Mouse (Mus musculus): ENCODE results near the gene Slc7a1.

Slc7a1 gene

GRCm38 (mm10) chr5:148369178-148369577 lies 30.5 kb downstream of the Slc7a1 start:
- no peak for DNase-seq (ENCODE audit: low spot score in 2 of 2)

GRCm38 (mm10) chr5:148367816-148368215 lies 31.9 kb downstream of the Slc7a1 start:
- DNase-seq (ENCODE audit: low spot score in 2 of 2) = no peak

GRCm38 (mm10) chr5:148366455-148366854 lies 33.2 kb downstream of the Slc7a1 start:
- no peak for DNase-seq (ENCODE audit: low spot score in 2 of 2)

- DNase-seq (ENCODE audit: low spot score in 2 of 2) = no peak
These were observed 36.1 kb downstream of the Slc7a1 start for GRCm38 (mm10) chr5:148363441-148364113.

- no peak for DNase-seq (ENCODE audit: low spot score in 2 of 2)
These were observed 37.4 kb downstream of the Slc7a1 start for GRCm38 (mm10) chr5:148362296-148362695.

- no peak for DNase-seq (ENCODE audit: low spot score in 2 of 2)
These were observed 38.0 kb downstream of the Slc7a1 start for GRCm38 (mm10) chr5:148361759-148362010.

GRCm38 (mm10) chr5:148360922-148361758 lies 38.6 kb downstream of the Slc7a1 start:
- DNase-seq (ENCODE audit: low spot score in 2 of 2) = peak; percentile 66 to 75

- DNase-seq (ENCODE audit: low spot score in 2 of 2) = no peak
These were observed 40.6 kb downstream of the Slc7a1 start for GRCm38 (mm10) chr5:148359131-148359530.

GRCm38 (mm10) chr5:148357168-148357567 lies 42.5 kb downstream of the Slc7a1 start:
- DNase-seq (ENCODE audit: low spot score in 2 of 2) = no peak

- no peak for DNase-seq (ENCODE audit: low spot score in 2 of 2)
These were observed 43.9 kb downstream of the Slc7a1 start for GRCm38 (mm10) chr5:148355822-148356221.

GRCm38 (mm10) chr5:148354536-148354935 lies 45.2 kb downstream of the Slc7a1 start:
- DNase-seq (ENCODE audit: low spot score in 2 of 2) = no peak

- no peak for DNase-seq (ENCODE audit: low spot score in 2 of 2)
These were observed 46.3 kb downstream of the Slc7a1 start for GRCm38 (mm10) chr5:148353429-148353828.

- no peak for DNase-seq (ENCODE audit: low spot score in 2 of 2)
These were observed 50.2 kb downstream of the Slc7a1 start for GRCm38 (mm10) chr5:148349327-148350011.

- no peak for DNase-seq (ENCODE audit: low spot score in 2 of 2)
These were observed 51.6 kb downstream of the Slc7a1 start for GRCm38 (mm10) chr5:148348153-148348552.

GRCm38 (mm10) chr5:148346543-148346942 lies 53.2 kb downstream of the Slc7a1 start:
- no peak for DNase-seq (ENCODE audit: low spot score in 2 of 2)

- no peak for DNase-seq (ENCODE audit: low spot score in 2 of 2)
These were observed 55.3 kb downstream of the Slc7a1 start for GRCm38 (mm10) chr5:148344374-148344773.

GRCm38 (mm10) chr5:148342061-148342741 lies 57.5 kb downstream of the Slc7a1 start:
- no peak for DNase-seq (ENCODE audit: low spot score in 2 of 2)

GRCm38 (mm10) chr5:148339126-148339525 lies 60.6 kb downstream of the Slc7a1 start:
- DNase-seq (ENCODE audit: low spot score in 2 of 2) = no peak

GRCm38 (mm10) chr5:148332622-148332974 lies 67.1 kb downstream of the Slc7a1 start:
- DNase-seq (ENCODE audit: low spot score in 2 of 2) = peak; percentile 60 to 66

- DNase-seq (ENCODE audit: low spot score in 2 of 2) = no peak
These were observed 67.6 kb downstream of the Slc7a1 start for GRCm38 (mm10) chr5:148331926-148332621.

GRCm38 (mm10) chr5:148331229-148331776 lies 68.4 kb downstream of the Slc7a1 start:
- DNase-seq (ENCODE audit: low spot score in 2 of 2) = no peak

All from urinary bladder, postnatal 36 days (tissue).